Mouse (Mus musculus): ENCODE measurements at regions not wholly inside any gene's neighbourhood (a gene's known extent, or its start where the extent isn't known, plus 50 kb on each side); places are given as distances from the start of the nearest gene placed in this dataset.
A peak's percentile ranks its signal among the peaks of the same experiment; 100 is the strongest.

DNA sequence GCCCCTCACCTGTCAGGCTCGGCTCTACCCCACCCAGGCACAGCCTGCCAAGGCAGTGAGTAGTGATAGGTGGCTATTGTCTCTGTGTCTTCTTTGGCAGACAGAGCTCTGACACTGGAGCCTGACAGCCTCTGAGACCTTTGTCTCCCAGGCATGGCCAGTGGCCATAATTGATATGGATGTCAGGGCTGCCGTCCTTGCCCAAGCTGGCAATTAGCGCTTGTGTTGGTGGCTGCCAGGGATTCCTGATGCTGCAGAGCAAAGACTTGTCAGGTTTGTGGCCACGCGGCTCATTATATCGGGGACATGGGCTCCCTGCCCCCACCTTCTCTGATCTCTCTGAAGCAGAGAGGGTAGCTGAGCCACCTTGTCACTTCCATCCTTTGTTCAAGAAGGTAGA lies 64.1 kb upstream of the Zmiz1 start:
- no peaks in the 10 kb centered on the region for H3K27me3 ChIP-seq (ENCODE audit: control insufficient read depth, insufficient read depth, low read length)
- H3K9me3 ChIP-seq (replicated peaks; ENCODE audit: control insufficient read depth, low read length) = no peaks in the 10 kb centered on the region
- no peak overlapping the region for H3K9ac ChIP-seq (replicated peaks; ENCODE audit: low read depth, low read length)
- H3K4me3 ChIP-seq (ENCODE audit: low read depth, low read length) = no peak overlapping the region
- TF ChIP-seq EP300 (IDR thresholded peaks at IDR 0.05; ENCODE audit: low read depth) (no peak), CTCF (IDR thresholded peaks at IDR 0.05; ENCODE audit: low read depth) (no peak)
- H3K36me3 ChIP-seq (replicated peaks; ENCODE audit: control insufficient read depth, insufficient read depth, low read length) = no peaks in the 10 kb centered on the region
- 59% methylated on average over 6 of the region's 6 CpGs for WGBS
- DNase-seq (ENCODE audit: low spot score) (no peak), ATAC-seq (ENCODE audit: insufficient read depth, low read depth) (no peak)
- no peak overlapping the region for H3K4me2 ChIP-seq (ENCODE audit: low read depth, low read length)
- 0 out of 2 replicates have a peak overlapping the region, but pooled peaks have one; percentile 12 for H3K27ac ChIP-seq (ENCODE audit: low read depth)
- H3K4me1 ChIP-seq (ENCODE audit: control insufficient read depth, insufficient read depth) = peaks cover 23% of the 10 kb centered on the region

DNA sequence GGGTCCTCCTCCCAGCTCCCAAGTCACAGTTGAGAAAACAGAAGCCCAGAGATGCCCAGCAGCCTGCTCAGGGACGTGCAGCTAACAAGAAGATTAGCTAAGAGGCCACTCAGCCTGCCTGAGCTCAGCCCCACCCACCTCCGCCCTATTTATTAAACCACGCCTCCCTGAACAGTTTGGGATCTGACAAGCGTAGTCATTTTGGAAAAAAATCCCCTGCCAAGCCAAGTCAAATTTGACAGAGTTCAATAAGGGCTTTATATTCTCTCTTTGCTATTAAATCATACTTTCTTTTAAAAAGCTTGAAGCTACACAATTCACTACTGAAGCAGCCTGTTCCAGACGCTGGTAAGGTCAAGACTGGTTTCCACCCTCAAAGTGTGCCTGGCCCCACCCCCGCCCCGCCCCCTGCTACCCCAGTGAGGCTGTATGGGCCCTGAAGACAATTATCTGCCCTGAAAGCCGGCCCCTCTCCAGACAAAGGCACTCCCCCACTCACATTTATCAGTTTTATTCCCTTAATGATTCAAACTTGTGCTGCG lies 61.9 kb upstream of the Zmiz1 start:
- no peak overlapping the region for H3K27ac ChIP-seq (ENCODE audit: low read depth)
- H3K4me1 ChIP-seq (ENCODE audit: control insufficient read depth, insufficient read depth) = peaks cover 24% of the 10 kb centered on the region
- H3K36me3 ChIP-seq (replicated peaks; ENCODE audit: control insufficient read depth, insufficient read depth, low read length) = no peaks in the 10 kb centered on the region
- TF ChIP-seq CTCF (IDR thresholded peaks at IDR 0.05; ENCODE audit: low read depth) (no peak), EP300 (IDR thresholded peaks at IDR 0.05; ENCODE audit: low read depth) (no peak)
- H3K9ac ChIP-seq (replicated peaks; ENCODE audit: low read depth, low read length) = no peak overlapping the region
- ATAC-seq (ENCODE audit: insufficient read depth, low read depth) = peak; percentile 72
- H3K4me3 ChIP-seq (ENCODE audit: low read depth, low read length) = peak overlapping the region; percentile 11; the same call in 1 of the 2 replicates
- peak; percentile 82 for DNase-seq (ENCODE audit: low spot score)
- no peaks in the 10 kb centered on the region for H3K9me3 ChIP-seq (replicated peaks; ENCODE audit: control insufficient read depth, low read length)
- 7% methylated on average over 9 of the region's 9 CpGs for WGBS
- no peaks in the 10 kb centered on the region for H3K27me3 ChIP-seq (ENCODE audit: control insufficient read depth, insufficient read depth, low read length)
- peak overlapping the region; percentile 43 for H3K4me2 ChIP-seq (ENCODE audit: low read depth, low read length)

DNA sequence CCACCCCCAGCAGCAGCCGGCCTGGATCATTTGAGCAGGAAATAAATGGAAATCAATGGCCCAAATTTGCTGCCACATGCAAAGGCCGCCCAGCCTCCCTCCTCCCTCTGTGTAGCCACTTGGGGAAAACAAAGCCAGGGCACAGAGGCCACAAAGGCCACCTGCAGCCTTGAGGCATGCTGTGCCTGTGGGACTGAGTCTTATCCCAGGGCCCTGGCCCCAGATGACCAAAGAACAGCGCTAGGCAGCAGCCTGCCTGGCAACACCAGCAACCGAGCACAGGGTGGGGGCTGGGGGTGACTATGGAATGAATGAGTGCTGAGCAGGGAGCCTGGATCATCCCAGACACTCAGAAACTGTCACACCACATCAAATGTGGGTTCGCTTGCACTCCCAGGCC lies 61.2 kb upstream of the Zmiz1 start:
- WGBS = 53% methylated on average over 5 of the region's 5 CpGs
- no peak overlapping the region for H3K27ac ChIP-seq (ENCODE audit: low read depth)
- DNase-seq (ENCODE audit: low spot score) (no peak), ATAC-seq (ENCODE audit: insufficient read depth, low read depth) (no peak)
- H3K27me3 ChIP-seq (ENCODE audit: control insufficient read depth, insufficient read depth, low read length) = no peaks in the 10 kb centered on the region
- no peak overlapping the region for H3K4me3 ChIP-seq (ENCODE audit: low read depth, low read length)
- H3K9me3 ChIP-seq (replicated peaks; ENCODE audit: control insufficient read depth, low read length) = no peaks in the 10 kb centered on the region
- TF ChIP-seq EP300 (IDR thresholded peaks at IDR 0.05; ENCODE audit: low read depth) (no peak), CTCF (IDR thresholded peaks at IDR 0.05; ENCODE audit: low read depth) (no peak)
- H3K36me3 ChIP-seq (replicated peaks; ENCODE audit: control insufficient read depth, insufficient read depth, low read length) = no peaks in the 10 kb centered on the region
- no peak overlapping the region for H3K9ac ChIP-seq (replicated peaks; ENCODE audit: low read depth, low read length)
- H3K4me1 ChIP-seq (ENCODE audit: control insufficient read depth, insufficient read depth) = peaks cover 25% of the 10 kb centered on the region
- H3K4me2 ChIP-seq (ENCODE audit: low read depth, low read length) = no peak overlapping the region

DNA sequence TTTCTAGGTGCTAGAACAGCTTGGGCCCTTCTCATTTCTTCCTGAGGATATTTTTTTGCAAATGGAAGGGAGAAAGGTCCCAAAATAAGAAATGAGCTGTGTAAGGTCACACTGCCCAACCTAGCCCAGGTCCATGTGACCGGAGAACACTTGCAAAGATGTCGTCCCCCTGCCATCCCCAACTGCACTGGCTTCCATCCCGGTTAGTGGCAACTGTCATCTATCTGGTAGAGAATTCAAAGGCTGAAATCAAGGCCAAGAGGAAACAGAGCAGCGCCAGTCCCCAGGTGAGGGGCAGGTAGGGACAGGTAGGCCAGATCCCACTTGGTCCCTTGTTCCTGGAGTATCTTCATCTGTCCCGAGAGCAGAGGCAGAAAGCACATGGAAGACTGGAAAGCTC lies 60.2 kb upstream of the Zmiz1 start:
- Histone ChIP-seq H3K4me2 (ENCODE audit: low read depth, low read length) (no peak overlapping the region), H3K36me3 (replicated peaks; ENCODE audit: control insufficient read depth, insufficient read depth, low read length) (no peaks in the 10 kb centered on the region), H3K27me3 (ENCODE audit: control insufficient read depth, insufficient read depth, low read length) (no peaks in the 10 kb centered on the region), H3K9ac (replicated peaks; ENCODE audit: low read depth, low read length) (no peak overlapping the region), H3K9me3 (replicated peaks; ENCODE audit: control insufficient read depth, low read length) (no peaks in the 10 kb centered on the region), H3K27ac (ENCODE audit: low read depth) (no peak overlapping the region), H3K4me1 (ENCODE audit: control insufficient read depth, insufficient read depth) (peaks cover 35% of the 10 kb centered on the region), H3K4me3 (ENCODE audit: low read depth, low read length) (no peak overlapping the region)
- no peak for ATAC-seq (ENCODE audit: insufficient read depth, low read depth)
- no peak for DNase-seq (ENCODE audit: low spot score)
- 88% methylated on average over 5 of the region's 5 CpGs for WGBS
- TF ChIP-seq EP300 (IDR thresholded peaks at IDR 0.05; ENCODE audit: low read depth) = no peak
- no peak for TF ChIP-seq CTCF (IDR thresholded peaks at IDR 0.05; ENCODE audit: low read depth)

DNA sequence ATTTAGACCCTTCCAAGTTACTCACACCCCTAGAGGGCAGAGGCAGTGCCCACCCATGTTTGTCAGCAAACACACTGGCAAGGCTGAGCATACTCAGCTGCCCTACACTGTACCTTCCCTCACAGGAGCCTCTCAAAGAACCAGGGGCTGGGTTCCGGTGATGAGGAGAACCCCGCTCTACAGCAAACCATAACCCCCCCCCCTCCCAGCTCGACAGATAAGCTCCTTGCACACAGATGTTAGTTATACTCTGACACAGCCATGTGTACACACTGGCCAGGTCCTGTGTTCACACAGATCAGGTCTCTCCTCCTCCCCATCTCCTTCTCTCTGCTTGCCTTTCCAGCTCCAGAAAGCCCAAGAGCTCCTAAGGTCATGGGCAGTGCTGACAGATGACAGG lies 59.7 kb upstream of the Zmiz1 start:
- H3K27me3 ChIP-seq (ENCODE audit: control insufficient read depth, insufficient read depth, low read length) = no peaks in the 10 kb centered on the region
- WGBS = 74% methylated on average over 3 of the region's 3 CpGs
- TF ChIP-seq EP300 (IDR thresholded peaks at IDR 0.05; ENCODE audit: low read depth) (no peak), CTCF (IDR thresholded peaks at IDR 0.05; ENCODE audit: low read depth) (no peak)

More for the DNA sequence above, 59.7 kb upstream of the Zmiz1 start:
- no peak overlapping the region for H3K4me3 ChIP-seq (ENCODE audit: low read depth, low read length)
- no peaks in the 10 kb centered on the region for H3K9me3 ChIP-seq (replicated peaks; ENCODE audit: control insufficient read depth, low read length)
- DNase-seq (ENCODE audit: low spot score) (no peak), ATAC-seq (ENCODE audit: insufficient read depth, low read depth) (no peak)
- H3K4me1 ChIP-seq (ENCODE audit: control insufficient read depth, insufficient read depth) = peaks cover 37% of the 10 kb centered on the region
- H3K36me3 ChIP-seq (replicated peaks; ENCODE audit: control insufficient read depth, insufficient read depth, low read length) = no peaks in the 10 kb centered on the region
- H3K4me2 ChIP-seq (ENCODE audit: low read depth, low read length) = no peak overlapping the region
- H3K27ac ChIP-seq (ENCODE audit: low read depth) = no peak overlapping the region
- H3K9ac ChIP-seq (replicated peaks; ENCODE audit: low read depth, low read length) = no peak overlapping the region
